ENCODE assay signal across 12 mouse cellular contexts in the genomic region with DNA sequence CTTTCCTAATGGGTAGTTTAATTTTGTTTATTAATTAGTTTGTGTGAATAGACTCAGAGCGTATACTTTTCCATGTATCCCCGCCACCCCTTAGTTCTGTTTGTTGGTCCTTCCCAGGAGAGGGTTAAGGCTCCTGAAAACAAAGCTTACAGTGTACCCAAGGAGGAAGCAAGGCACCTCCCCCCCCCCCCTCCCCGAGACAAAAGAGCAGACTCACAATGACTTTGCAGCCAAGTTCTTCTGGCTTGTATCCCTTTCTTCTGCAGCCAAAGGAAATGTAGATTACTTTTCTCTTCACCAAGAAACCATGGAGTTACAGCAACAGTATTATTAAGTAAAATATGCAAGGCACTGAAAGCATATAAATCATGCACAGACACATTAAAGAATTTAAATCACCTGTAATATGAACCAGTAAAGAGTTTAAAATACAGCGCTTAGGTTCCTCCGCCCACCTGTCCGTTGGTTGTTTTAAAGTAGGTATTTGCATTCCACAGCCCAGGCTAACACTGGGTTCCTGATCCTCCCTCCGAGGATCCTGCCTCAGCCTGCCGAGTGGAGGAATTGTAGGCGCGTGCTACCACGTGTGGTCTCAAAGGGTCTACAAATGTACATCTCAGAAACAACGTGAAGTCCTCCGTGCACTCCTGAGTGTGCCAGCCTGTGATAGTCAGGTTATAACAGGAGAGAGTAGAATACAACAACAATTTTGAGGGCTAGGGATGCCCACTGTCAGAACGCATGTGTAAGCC. TPM values are rescaled to one million over a fixed set of nuclear protein-coding genes. Genes with fewer than 3 reads are reported as not detected.
A peak's percentile ranks its signal among the peaks of the same experiment; 100 is the strongest.
DNase-seq lines count a peak whose midpoint lies in the region; ATAC-seq and TF ChIP-seq lines count a peak whose summit lies in the region.
"Had no signal": no experiment of that assay in that cellular context is flagged by ENCODE, and none has a peak within 500 bp of the region (broad histone marks: within the 10 kb centered on the region; RNA-seq: fewer than 3 reads in every experiment).

No protein-coding gene starts in this region.

- H3K4me2 ChIP-seq in forebrain, embryonic 16.5 days (ENCODE audit: low read length): no peak overlapping the region
- H3K4me2 ChIP-seq in lung, postnatal 0 days (replicated peaks; ENCODE audit: low read depth, low read length): no peak overlapping the region
- no peak overlapping the region for H3K4me2 ChIP-seq in midbrain, embryonic 14.5 days (ENCODE audit: low read length)
- H3K4me2 ChIP-seq: embryonic facial prominence, embryonic 12.5 days; limb, embryonic 13.5 days; neural tube, embryonic 12.5 days had no signal

- no peak for TF ChIP-seq CTCF in lung, postnatal 0 days (IDR thresholded peaks at IDR 0.05)

- H3K4me1 ChIP-seq in forebrain, embryonic 10.5 days: peaks cover 46% of the 10 kb centered on the region
- peaks cover 15% of the 10 kb centered on the region for H3K4me1 ChIP-seq in forebrain, embryonic 16.5 days (replicated peaks; ENCODE audit: control insufficient read depth, insufficient read depth, low read length)
- H3K4me1 ChIP-seq in lung, postnatal 0 days (ENCODE audit: insufficient read depth, low read depth, low read length): peaks cover 14% of the 10 kb centered on the region; the same call in 1 of the 2 replicates
- H3K4me1 ChIP-seq in midbrain, embryonic 14.5 days (ENCODE audit: control insufficient read depth, insufficient read depth, low read length): peaks cover 16% of the 10 kb centered on the region

- H3K27me3 ChIP-seq in forebrain, embryonic 10.5 days (ENCODE audit: poor library complexity, severe bottlenecking): no peaks in the 10 kb centered on the region
- no peaks in the 10 kb centered on the region for H3K27me3 ChIP-seq in forebrain, embryonic 16.5 days (replicated peaks; ENCODE audit: control insufficient read depth, insufficient read depth, low read length)
- H3K27me3 ChIP-seq in lung, postnatal 0 days (replicated peaks; ENCODE audit: insufficient read depth, low read length): no peaks in the 10 kb centered on the region
- no peaks in the 10 kb centered on the region for H3K27me3 ChIP-seq in midbrain, embryonic 14.5 days (ENCODE audit: control insufficient read depth, insufficient read depth, low read length)
- H3K27me3 ChIP-seq: embryonic facial prominence, embryonic 12.5 days; limb, embryonic 13.5 days; neural tube, embryonic 12.5 days had no signal

- no peaks in the 10 kb centered on the region for H3K9me3 ChIP-seq in forebrain, embryonic 10.5 days
- H3K9me3 ChIP-seq in forebrain, embryonic 16.5 days (ENCODE audit: control insufficient read depth, low read length): no peaks in the 10 kb centered on the region
- no peaks in the 10 kb centered on the region for H3K9me3 ChIP-seq in lung, postnatal 0 days (ENCODE audit: low read length)
- no peaks in the 10 kb centered on the region for H3K9me3 ChIP-seq in midbrain, embryonic 14.5 days (ENCODE audit: control insufficient read depth, low read length)
- H3K9me3 ChIP-seq: embryonic facial prominence, embryonic 12.5 days; limb, embryonic 13.5 days; neural tube, embryonic 12.5 days had no signal

- H3K4me3 ChIP-seq in forebrain, embryonic 10.5 days: no peak overlapping the region
- no peak overlapping the region for H3K4me3 ChIP-seq in forebrain, embryonic 16.5 days (replicated peaks; ENCODE audit: low read length)
- H3K4me3 ChIP-seq in lung, postnatal 0 days (ENCODE audit: low read depth, low read length): no peak overlapping the region
- H3K4me3 ChIP-seq in midbrain, embryonic 14.5 days (replicated peaks; ENCODE audit: low read depth, low read length): no peak overlapping the region
- H3K4me3 ChIP-seq: embryonic facial prominence, embryonic 12.5 days; limb, embryonic 13.5 days; neural tube, embryonic 12.5 days had no signal

- H3K36me3 ChIP-seq in forebrain, embryonic 10.5 days (replicated peaks): no peaks in the 10 kb centered on the region
- no peaks in the 10 kb centered on the region for H3K36me3 ChIP-seq in forebrain, embryonic 16.5 days (ENCODE audit: control insufficient read depth, insufficient read depth)
- no peaks in the 10 kb centered on the region for H3K36me3 ChIP-seq in lung, postnatal 0 days (ENCODE audit: insufficient read depth, low read length)
- no peaks in the 10 kb centered on the region for H3K36me3 ChIP-seq in midbrain, embryonic 14.5 days (ENCODE audit: control insufficient read depth, insufficient read depth, low read length)
- H3K36me3 ChIP-seq: embryonic facial prominence, embryonic 12.5 days; limb, embryonic 13.5 days; neural tube, embryonic 12.5 days had no signal

- no peak for TF ChIP-seq EP300 in lung, postnatal 0 days (IDR thresholded peaks at IDR 0.05)

- no peak for ATAC-seq in forebrain, embryonic 16.5 days
- no peak for ATAC-seq in lung, postnatal 0 days
- ATAC-seq in midbrain, embryonic 14.5 days (ENCODE audit: low FRiP score, low TSS enrichment): no peak

- H3K9ac ChIP-seq in forebrain, embryonic 16.5 days (replicated peaks; ENCODE audit: low read depth, low read length): no peak overlapping the region
- no peak overlapping the region for H3K9ac ChIP-seq in lung, postnatal 0 days (replicated peaks; ENCODE audit: low read depth)
- H3K9ac ChIP-seq in midbrain, embryonic 14.5 days (replicated peaks; ENCODE audit: low read length): no peak overlapping the region
- H3K9ac ChIP-seq: embryonic facial prominence, embryonic 12.5 days; limb, embryonic 13.5 days; neural tube, embryonic 12.5 days had no signal

- peak overlapping the region; percentile 66 for H3K27ac ChIP-seq in forebrain, embryonic 10.5 days
- no peak overlapping the region for H3K27ac ChIP-seq in forebrain, embryonic 16.5 days (ENCODE audit: low read length)
- no peak overlapping the region for H3K27ac ChIP-seq in lung, postnatal 0 days (ENCODE audit: low read length)
- H3K27ac ChIP-seq in midbrain, embryonic 14.5 days (replicated peaks; ENCODE audit: low read depth, low read length): no peak overlapping the region
- H3K27ac ChIP-seq: embryonic facial prominence, embryonic 12.5 days; limb, embryonic 13.5 days; neural tube, embryonic 12.5 days had no signal

- no peak for DNase-seq in forebrain, embryonic 10.5 days (ENCODE audit: extremely low spot score, low spot score)
- peak; percentile 23 for DNase-seq in lung, postnatal 0 days (ENCODE audit: low spot score)
- DNase-seq in lung, postnatal 10 days: no peak
- DNase-seq in fat pad, adult 2 months (ENCODE audit: extremely low read depth, low read depth, low spot score): peak; percentile 46
- DNase-seq in midbrain, embryonic 14.5 days: peak; percentile 11
- DNase-seq in gastrocnemius, postnatal 10 days: no peak
- no peak for DNase-seq in frontal cortex, adult 2 months (ENCODE audit: extremely low spot score in 1 of 2, low spot score in 1 of 2)
- DNase-seq: adrenal gland, adult 8-10 months had no signal

- 49% methylated on average over 14 of the region's 14 CpGs for WGBS in forebrain, embryonic 10.5 days
- WGBS in forebrain, embryonic 16.5 days: 44% methylated on average over 14 of the region's 14 CpGs
- WGBS in lung, postnatal 0 days: 39% methylated on average over 14 of the region's 14 CpGs
- 52% methylated on average over 14 of the region's 14 CpGs for WGBS in midbrain, embryonic 14.5 days

RNA-seq across cellular contexts. Expression of gene Gclm, which starts 1.8 kb away (rescaled TPM):
- 42.8 and 45.1 TPM in 2 replicates for polyA plus RNA-seq in forebrain, embryonic 10.5 days (2016; fragmentation: Nextera tagmentation; extraction: Ambion mirVana)
- 51.2 TPM in 2 replicates for polyA plus RNA-seq in forebrain, embryonic 16.5 days (2015; fragmentation: Nextera tagmentation; extraction: Ambion mirVana)
- 102 and 112 TPM in 2 replicates for polyA plus RNA-seq in lung, postnatal 0 days (2015; fragmentation: Nextera tagmentation; extraction: Ambion mirVana)
- 42.5 and 54.5 TPM in 2 replicates for polyA plus RNA-seq in midbrain, embryonic 14.5 days (2014; fragmentation: Nextera tagmentation; extraction: Ambion mirVana)
- total RNA-seq in gastrocnemius, postnatal 10 days (2021): 10 to 100 TPM; 27.9 to 32.3 TPM
- 38.2 and 43.4 TPM in 2 replicates for polyA plus RNA-seq in frontal cortex, adult 2 months (2012; rRNA removed)

RNA-seq across cellular contexts. Expression of gene Dnttip2, which starts 30.6 kb away (rescaled TPM):
- polyA plus RNA-seq in forebrain, embryonic 10.5 days (2016; fragmentation: Nextera tagmentation; extraction: Ambion mirVana): 96.1 and 101 TPM in 2 replicates
- polyA plus RNA-seq in forebrain, embryonic 16.5 days (2015; fragmentation: Nextera tagmentation; extraction: Ambion mirVana): 51.9 and 59.4 TPM in 2 replicates
- 38.3 and 43.9 TPM in 2 replicates for polyA plus RNA-seq in lung, postnatal 0 days (2015; fragmentation: Nextera tagmentation; extraction: Ambion mirVana)
- 48.5 and 57.6 TPM in 2 replicates for polyA plus RNA-seq in midbrain, embryonic 14.5 days (2014; fragmentation: Nextera tagmentation; extraction: Ambion mirVana)
- total RNA-seq in gastrocnemius, postnatal 10 days (2021): 10 to 100 TPM; 22.0 to 23.4 TPM
- 17.8 and 21.0 TPM in 2 replicates for polyA plus RNA-seq in frontal cortex, adult 2 months (2012; rRNA removed)

RNA-seq across cellular contexts. Expression of gene Bcar3, which starts 50.3 kb away (rescaled TPM):
- 15.7 and 16.2 TPM in 2 replicates for polyA plus RNA-seq in forebrain, embryonic 10.5 days (2016; fragmentation: Nextera tagmentation; extraction: Ambion mirVana)
- 5.3 and 5.6 TPM in 2 replicates for polyA plus RNA-seq in forebrain, embryonic 16.5 days (2015; fragmentation: Nextera tagmentation; extraction: Ambion mirVana)
- polyA plus RNA-seq in lung, postnatal 0 days (2015; fragmentation: Nextera tagmentation; extraction: Ambion mirVana): 27.6 and 38.3 TPM in 2 replicates
- polyA plus RNA-seq in midbrain, embryonic 14.5 days (2014; fragmentation: Nextera tagmentation; extraction: Ambion mirVana): 6.3 and 6.4 TPM in 2 replicates
- total RNA-seq in gastrocnemius, postnatal 10 days (2021): 10 to 100 TPM; 14.1 to 23.2 TPM
- polyA plus RNA-seq in frontal cortex, adult 2 months (2012; rRNA removed): 19.0 and 19.4 TPM in 2 replicates

Comparison
In these comparisons a context has a peak if more than half of its experiments do, and no peak if none do; other contexts are left out.
1. DNase-seq: peak in lung, postnatal 0 days (single experiment), fat pad, adult 2 months (single experiment) and midbrain, embryonic 14.5 days (single experiment); none in forebrain, embryonic 10.5 days (single experiment), lung, postnatal 10 days (single experiment), gastrocnemius, postnatal 10 days (single experiment) and frontal cortex, adult 2 months (0 of 2).